Mouse (Mus musculus) bone marrow, adult 2 months (tissue): Measurements from ENCODE around the gene Olfr1500. TPM values are rescaled to one million over a fixed set of nuclear protein-coding genes. Genes with fewer than 3 reads are reported as not detected.

Source experiments
- H3K27ac ChIP-seq: fragments of 200-500 bp; 2 replicates; pipeline ENCODE4 v1.5.1; 2012; ENCODE audit warnings: low read depth, mild to moderate bottlenecking, control low read depth, inconsistent platforms, low read length; ENCODE audit not compliant: control insufficient read depth, poor library complexity, insufficient read depth
- H3K4me1 ChIP-seq: fragments of 200-500 bp; 2 replicates; pipeline ENCODE4 v1.6.1; 2011; ENCODE audit warnings: low read length; ENCODE audit not compliant: control insufficient read depth, insufficient read depth
- H3K4me3 ChIP-seq: fragments of 200-500 bp; replicated peaks from 2 replicates; pipeline ENCODE3; 2011; ENCODE audit warnings: mild to moderate bottlenecking, low read depth, low read length, control low read depth; ENCODE audit not compliant: control insufficient read depth
- CTCF ChIP-seq: fragments of 200-500 bp; IDR thresholded peaks from 2 replicates; pipeline ENCODE4 v1.5.1; 2011; ENCODE audit warnings: low read length, control low read depth; ENCODE audit not compliant: control insufficient read depth, insufficient read depth
- POLR2A ChIP-seq: fragments of 200-500 bp; IDR thresholded peaks from 2 replicates; pipeline ENCODE4 v1.6.1; 2011; ENCODE audit warnings: low read depth, mild to moderate bottlenecking, control low read depth, low read length, borderline replicate concordance; ENCODE audit not compliant: control insufficient read depth
- WGBS: fragments of 180-500 bp; shearing (Covaris S2); methylation state at CpG from one replicate; pipeline ENCODE4 v1.1.7; 2018; 5-methylcytosine and 5-hydroxymethylcytosine counted together
- polyA plus RNA-seq: library from polyadenylated mRNA; stranded (reverse); fragments of >200 nt; gene quantifications from 2 replicates; pipeline ENCODE4 v1.2.4, GENCODE M21; 2011; ENCODE audit warnings: low replicate concordance; ENCODE audit not compliant: missing spikeins, insufficient read depth, insufficient read length

The Olfr1500 gene
- polyA plus RNA-seq, 1 experiment = not detected

DNA sequence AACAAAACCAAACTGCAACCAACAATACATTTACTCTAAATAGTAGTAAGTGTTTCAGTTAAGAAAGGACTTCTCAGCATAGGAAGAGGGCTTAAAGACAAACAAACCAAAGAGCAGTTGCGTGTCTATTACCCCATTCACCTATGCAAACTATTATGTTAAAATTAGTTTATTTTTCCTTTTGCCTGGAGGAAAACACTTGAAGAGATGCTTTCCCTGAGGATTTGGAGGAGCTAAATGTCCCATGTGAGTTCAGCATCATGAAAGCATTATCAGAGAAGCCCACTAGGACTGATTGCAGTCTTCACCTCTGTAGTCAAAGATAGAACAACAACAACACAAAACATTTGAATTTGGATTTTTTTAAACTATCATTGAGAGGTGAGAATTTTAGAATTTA, 52.7 kb downstream of the Olfr1500 start, which contains the start of gene Olfr1496:
Gene Olfr1496 (plus strand): TSS at position 301 of the 400 bp plus-strand sequence.
- no peaks in the 10 kb centered on the region for H3K4me1 ChIP-seq
- WGBS = 77% methylated on average over 1 of the region's 1 CpGs
- TF ChIP-seq CTCF (no peak), POLR2A (no peak)
- no peak within 1 kb of the TSS for H3K4me3 ChIP-seq
- no peak within 1 kb of the TSS for H3K27ac ChIP-seq

Other genes starting within 250 kb of the Olfr1500 start
- gene Olfr1484, start 247.0 kb downstream of the Olfr1500 start, polyA plus RNA-seq = not detected in 2 replicates
- not detected in 2 replicates for gene Olfr1487, start 213.1 kb downstream of the Olfr1500 start, polyA plus RNA-seq
- gene Olfr1489, start 198.9 kb downstream of the Olfr1500 start, polyA plus RNA-seq = 0.20 and 0.40 TPM in 2 replicates
- gene Olfr1490, start 179.4 kb downstream of the Olfr1500 start, polyA plus RNA-seq = not detected in 2 replicates
- gene Olfr1491, start 133.2 kb downstream of the Olfr1500 start, polyA plus RNA-seq = not detected in 2 replicates
- not detected in 2 replicates for gene Olfr1493-ps1, start 107.2 kb downstream of the Olfr1500 start, polyA plus RNA-seq
- not detected in 2 replicates for gene Olfr1494, start 90.8 kb downstream of the Olfr1500 start, polyA plus RNA-seq
- gene Olfr1495, start 65.9 kb downstream of the Olfr1500 start, polyA plus RNA-seq = not detected in 2 replicates
- gene Olfr1496, start 52.6 kb downstream of the Olfr1500 start, polyA plus RNA-seq = not detected in 2 replicates
- gene Olfr1497, start 32.3 kb downstream of the Olfr1500 start, polyA plus RNA-seq = not detected in 2 replicates
- gene Olfr1499, start 11.0 kb downstream of the Olfr1500 start, polyA plus RNA-seq = not detected in 2 replicates
- not detected in 2 replicates for gene Olfr1501, start 20.2 kb upstream of the Olfr1500 start, polyA plus RNA-seq
- gene Olfr1502, start 31.3 kb upstream of the Olfr1500 start, polyA plus RNA-seq = not detected in 2 replicates
- gene Olfr1504, start 67.4 kb upstream of the Olfr1500 start, polyA plus RNA-seq = not detected in 2 replicates
- not detected in 2 replicates for gene Olfr1505, start 83.0 kb upstream of the Olfr1500 start, polyA plus RNA-seq